Mouse (Mus musculus) kidney, adult 9 months (tissue): ENCODE results near the gene Plb1.

Source experiments
- DNase-seq: peaks from one replicate; pipeline ENCODE4 v3.0.0; 2022

The Plb1 gene

DNA sequence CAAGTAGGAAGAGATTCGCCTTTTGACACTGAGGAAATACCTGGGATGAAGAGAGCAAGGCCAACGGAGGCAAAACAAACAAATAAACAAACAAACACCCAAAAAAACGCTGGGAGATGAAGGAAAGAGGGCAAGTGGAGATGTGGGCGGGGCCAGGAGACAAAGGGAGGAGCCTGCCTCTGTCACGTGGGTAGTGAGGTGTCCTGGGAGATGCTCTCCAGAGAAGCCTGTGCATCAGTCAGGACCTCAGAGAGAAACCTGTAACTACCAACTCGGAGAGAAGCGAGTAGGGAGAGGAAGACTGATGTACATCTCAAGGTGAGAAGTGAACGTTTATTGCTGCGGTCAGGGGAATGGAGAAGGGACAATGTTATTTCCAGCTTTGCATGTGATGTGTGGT, at the start of gene Plb1:
TSS of gene Plb1 (plus strand) at position 235 of the 400 bp plus-strand sequence.
- no peak for DNase-seq

DNA sequence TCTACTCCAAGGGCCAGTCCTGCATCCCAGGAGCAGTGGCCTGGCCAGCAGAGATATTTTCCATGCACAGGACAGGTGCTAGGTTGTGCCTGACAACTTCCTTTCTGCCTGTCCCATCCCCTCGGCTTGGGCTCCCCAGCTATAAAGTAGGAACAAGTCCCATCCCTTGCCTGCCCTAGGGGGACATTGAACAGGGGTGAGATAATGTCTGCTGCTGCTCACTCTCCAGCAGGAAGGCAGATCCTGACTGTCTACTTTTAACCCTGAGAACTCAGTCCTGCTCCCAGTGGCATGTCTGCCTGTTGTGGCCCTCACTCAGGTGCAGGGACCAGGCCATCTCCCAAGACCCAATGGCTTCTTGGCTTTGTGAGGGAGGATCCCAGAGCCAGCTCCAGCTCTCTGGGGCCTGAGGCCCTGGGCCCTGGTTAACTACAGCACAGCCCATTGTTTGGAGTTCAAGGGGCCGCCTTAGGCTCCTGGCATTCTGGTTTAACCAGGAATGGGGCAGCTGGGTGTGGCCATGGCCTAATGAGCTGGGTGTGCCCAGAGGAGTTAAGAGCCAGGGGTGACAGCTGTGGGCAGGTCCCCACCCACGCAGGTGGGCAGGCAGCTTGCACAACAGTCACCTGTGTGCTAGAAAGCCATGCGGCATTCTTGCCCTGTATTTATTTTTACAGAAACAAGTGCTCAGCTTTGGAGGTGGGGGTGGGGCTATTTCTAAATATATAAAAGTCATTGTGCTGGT, 49.5 kb upstream of the Plb1 start:
- DNase-seq, result peak; percentile 13

DNA sequence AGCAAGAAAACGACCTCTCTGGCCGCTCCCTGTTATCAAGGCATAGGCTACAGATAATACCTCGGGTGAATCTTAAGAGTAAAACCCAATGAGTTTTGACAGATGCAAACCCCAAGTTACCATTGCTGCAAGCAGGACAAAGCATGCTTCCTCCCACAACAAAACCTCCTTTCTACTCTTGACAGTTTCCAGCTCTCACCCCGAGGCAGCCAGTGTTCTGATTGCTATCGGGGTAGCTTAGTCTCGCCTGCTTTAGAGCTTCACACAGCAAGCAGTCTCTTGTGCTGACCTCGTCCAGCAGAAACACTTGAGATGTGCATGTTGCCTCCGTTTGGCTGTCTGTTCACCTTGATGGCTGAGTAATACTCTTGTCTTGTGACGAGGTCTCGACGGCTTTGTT, 44.8 kb upstream of the Plb1 start:
- no peak for DNase-seq

DNA sequence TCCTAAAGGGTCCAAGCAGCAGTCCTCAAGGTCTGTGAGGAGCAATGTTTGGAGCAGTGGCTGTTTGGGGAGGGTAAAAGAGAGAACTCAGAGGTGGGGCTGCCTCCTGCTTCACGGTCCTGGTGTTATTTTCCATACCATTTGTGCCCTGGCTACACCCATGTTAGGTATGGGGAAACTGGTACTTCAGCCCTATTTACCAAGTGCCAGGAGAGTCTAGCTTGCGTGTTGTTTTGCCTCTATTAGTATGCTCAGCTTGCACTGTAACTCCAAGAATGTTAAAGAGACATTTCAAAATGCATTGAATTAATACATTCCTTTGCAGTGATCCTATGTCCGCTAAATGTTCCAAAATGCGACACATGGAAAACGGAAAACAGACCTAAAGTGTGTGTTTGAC, 41.2 kb upstream of the Plb1 start:
- no peak for DNase-seq

DNA sequence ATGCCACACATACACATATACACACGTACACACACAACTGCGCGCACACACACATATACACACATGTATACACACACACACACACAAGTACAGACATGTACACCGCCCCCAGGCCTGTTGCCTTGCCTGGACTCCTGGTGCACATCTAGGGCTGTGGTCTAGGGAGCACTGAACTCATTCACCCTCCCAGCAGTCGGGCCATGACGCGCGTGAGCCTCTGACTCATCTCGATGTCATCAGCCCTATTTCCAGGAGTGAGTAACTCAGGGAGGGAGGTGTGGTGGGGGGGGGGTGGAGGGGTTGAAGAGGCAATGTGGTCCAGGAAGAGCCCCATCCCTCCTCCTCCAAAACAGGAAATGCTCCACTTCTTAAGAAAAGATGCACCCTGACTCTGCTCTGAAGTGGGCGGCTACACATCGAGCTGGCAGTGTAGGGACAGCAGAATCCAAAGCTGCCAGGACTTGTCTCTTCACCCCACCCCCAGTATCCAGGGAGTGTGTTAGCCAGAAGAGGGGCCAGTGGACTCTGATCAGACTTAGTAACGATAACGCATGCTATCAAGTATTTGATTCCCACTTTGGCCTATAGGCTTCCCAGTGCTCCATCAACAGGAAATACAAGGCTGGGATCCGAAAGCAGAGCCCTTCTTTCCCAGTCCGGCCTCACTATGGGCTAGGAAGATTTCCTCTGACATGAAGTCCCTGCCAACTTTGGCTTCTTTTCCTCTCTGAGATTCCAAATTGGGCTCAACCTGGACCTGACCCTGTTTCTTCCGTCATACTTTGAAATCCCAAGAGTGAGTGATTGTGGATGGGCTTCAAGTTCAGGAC, 40.3 kb upstream of the Plb1 start:
- peak; percentile 9 for DNase-seq

DNA sequence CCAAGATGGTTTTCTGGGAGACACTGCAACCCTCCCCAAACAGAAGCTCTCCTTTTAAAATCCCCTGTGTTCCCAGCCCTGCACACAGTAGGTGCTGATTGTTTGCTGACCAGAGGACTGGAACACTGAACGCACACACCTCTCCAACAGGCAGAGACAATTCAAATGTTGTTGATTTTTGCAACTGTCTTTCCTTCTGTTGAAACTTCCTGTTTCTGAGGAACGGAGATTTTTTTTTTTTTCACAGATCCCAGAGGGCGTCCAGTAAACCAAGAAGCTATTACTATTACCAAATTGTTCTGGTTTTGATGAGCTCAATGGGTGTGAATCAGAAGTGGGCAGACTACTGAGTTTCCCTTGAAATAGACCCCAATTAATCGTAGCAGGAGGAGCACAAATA, 38.3 kb upstream of the Plb1 start:
- no peak for DNase-seq

DNA sequence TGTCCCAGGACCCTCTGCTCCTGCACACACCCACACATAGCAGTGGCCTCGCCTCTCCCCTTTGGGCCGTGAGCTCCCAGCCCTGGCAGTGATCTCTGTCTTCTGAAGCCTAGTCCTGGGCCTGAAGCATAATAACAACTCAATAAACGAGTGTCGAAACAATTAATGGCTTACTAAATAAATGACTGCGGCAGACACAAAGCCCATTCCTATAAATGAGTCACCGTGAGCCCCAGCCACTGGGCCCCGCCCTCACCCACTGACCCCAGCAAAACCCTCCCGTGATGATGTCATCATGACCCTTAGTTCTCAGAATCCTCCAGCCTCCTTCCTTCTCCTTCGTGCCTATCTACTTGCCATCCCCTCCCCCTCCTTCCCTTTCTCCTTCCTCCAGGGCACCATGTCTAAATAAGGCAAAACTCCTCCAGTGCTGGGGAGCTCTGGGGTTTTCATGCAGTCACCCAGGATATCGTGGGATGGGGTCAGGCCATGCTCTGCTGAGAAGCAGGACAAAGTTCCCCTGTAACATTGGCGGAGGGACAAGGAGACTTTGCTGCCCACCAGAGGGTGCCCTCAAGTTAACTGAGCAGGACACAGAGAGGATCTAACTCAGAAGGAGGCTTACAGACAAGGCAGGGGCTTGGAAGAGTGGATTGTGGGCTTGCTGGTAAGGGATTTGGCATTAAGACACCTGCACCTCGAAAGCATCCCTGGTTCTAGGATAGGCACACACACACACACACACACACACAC, 36.5 kb upstream of the Plb1 start:
- peak; percentile 47 for DNase-seq

DNA sequence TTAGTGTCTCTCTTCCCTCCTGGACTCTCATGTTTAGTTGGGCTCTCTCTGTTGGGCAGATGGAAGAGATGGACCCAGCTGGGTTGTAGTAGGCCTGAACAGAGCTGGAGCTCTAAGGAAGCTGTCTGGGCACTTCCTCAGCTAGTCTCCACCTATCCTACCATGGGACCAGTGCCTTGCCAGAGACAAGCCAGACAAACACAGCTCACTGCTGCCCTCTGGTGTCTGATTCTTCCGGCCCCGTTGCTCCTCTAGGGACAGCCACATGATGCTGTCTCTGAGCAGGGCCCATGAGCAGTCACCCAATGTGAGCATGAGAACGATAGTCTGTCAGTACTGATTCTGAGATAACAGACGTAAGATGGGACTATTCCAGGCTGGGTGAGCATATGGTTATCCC, 34.8 kb upstream of the Plb1 start:
- peak; percentile 96 for DNase-seq

DNA sequence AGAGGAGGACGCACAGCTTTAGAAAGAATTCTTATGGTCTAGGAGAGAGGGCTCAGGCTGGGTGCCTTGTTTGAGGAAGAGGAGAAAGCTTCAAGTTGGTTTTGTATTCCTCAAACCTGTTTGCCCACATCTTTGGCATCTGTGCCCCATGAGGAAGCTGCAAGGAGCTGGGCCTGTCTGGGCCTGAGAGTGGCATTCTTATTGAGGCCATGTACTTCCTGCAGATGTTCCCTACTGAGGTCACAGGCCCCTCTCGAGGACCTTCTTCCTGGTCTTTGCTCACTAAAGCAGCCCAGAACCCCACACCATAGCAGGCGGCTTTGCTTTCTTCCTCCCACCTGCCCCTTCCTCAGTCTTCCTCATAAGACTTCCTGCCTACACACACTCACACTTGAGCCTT, 33.4 kb upstream of the Plb1 start:
- DNase-seq, result no peak

DNA sequence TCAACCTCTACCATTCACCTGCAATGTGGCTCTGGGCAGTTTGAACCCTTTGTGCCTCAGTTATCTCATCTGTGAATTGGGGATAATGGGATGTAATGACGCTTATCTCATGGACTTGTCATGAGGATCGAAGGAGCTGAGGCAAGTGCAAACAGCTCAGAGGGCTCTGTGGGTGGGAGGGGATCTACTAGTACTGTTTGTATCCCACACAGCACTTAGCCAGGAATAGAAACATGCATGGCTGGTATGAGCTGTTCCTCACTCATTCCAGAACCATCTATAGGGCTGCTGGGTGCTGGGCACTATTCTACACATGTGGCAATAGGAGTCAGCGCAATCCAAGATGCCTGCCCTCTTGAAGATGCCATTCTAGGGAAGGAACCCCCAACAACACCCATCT, 32.9 kb upstream of the Plb1 start:
- no peak for DNase-seq

DNA sequence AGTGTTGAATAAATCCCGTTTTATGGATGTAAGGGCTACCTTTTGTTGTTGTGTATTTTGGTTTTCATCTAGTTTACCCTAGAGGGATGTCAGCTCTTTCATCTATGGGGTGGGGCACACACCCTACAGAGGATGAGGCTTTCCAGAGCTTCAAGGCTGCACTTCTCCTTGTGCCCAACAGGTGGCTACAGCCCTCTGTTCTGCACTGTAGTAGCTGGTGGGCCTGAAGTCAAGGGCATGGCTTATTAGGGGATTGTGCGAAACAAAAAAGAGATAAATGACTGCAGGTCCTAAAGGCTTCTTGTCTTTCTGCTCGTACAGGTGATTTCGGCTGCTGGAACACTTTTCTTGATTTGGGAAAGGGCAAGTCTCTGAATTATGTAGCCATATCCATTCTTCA, 27.9 kb upstream of the Plb1 start:
- no peak for DNase-seq

DNA sequence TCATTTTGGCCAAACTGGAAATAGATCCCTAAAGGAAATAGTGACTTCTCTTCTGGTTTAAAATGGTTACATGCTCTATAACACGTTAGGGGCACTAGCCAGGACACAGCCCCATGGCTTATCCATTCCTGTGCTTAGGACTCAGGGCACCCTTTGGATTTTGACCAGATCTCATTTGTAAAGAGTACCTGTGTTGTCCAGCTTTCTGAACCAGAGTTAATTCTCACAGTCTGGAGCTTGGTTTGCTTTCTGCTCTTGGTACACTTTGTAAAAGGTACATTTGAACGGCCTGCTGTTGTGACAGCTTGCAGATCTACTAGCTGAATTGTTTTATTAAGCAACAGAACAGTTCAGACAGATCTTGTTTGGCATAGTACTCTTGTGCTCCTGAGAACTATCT, 25.8 kb upstream of the Plb1 start:
- DNase-seq, result peak; percentile 43

DNA sequence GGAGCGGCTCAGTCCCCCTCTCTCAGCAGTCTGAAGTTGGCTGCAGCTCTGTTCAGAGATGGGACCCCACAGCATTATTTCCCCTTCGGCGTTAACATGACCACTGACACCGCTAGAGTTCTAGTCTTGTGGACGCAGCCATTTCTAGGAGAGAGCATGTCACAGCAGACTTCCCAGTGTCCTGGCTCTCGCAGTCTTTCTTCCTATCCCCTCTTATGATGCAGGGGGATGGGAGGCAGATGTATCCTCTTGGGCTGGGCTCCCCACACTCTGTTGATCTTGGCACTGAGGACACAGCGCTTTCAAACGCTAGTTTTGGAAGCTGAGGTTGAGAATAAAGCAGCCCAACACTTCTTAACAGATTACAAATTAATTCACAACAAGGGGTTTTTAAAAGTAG, 24.0 kb upstream of the Plb1 start:
- no peak for DNase-seq

DNA sequence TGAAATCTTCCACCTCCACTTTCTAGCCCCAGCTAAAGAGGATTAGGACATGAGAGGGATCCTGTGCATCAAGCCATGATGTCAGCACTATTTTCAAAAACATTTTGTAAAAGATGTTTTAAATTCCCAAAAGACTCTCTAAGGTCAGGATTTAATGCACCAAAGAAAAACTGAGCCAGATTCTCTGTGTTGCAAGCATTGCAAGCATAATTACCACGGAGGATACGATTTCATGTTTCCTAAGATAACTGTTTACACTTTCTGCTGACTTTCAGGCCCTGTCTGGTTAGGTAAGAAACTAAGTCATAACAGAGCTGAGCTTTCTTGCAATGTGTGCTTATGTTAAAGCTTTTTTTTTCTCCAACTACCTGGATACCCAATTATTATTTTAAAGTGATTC, 21.5 kb upstream of the Plb1 start:
- DNase-seq, result no peak

DNA sequence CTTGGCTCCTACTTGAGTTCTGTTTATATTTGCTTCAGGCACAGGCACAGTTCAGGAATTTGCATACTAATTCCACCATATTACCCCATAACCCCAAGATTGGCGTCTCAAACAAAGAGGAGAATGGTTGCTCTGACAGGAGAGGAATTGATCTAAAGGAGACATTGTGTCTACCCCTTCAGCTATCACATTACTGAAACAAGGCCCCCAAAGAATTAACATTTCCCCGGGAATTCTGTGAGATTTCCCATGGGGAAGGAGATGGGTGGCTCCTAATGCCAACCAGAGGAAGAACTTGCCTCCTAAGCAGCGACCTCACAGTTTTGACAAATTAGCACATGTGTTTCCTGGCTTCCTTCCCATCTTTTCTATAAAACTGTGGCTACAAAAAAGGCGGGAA, 18.8 kb upstream of the Plb1 start:
- no peak for DNase-seq

DNA sequence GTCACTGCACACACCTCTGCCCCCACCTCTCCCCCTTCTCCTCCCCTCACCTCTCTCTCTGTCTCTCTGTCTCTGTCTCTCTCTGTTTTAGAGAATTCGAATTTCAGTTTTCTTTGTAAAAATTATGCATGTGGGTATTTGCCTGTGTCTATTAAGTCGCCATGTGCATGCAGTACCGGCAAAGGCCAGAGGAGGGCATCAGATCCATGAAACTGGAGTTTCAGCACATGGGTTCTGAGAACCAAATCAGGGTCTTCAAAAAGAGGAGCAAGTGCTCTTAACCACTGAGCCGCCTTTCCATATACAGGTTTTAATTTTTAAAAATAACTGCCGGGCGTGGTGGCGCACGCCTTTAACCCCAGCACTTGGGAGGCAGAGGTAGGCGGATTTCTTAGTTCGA, 17.0 kb upstream of the Plb1 start:
- peak; percentile 55 for DNase-seq

DNA sequence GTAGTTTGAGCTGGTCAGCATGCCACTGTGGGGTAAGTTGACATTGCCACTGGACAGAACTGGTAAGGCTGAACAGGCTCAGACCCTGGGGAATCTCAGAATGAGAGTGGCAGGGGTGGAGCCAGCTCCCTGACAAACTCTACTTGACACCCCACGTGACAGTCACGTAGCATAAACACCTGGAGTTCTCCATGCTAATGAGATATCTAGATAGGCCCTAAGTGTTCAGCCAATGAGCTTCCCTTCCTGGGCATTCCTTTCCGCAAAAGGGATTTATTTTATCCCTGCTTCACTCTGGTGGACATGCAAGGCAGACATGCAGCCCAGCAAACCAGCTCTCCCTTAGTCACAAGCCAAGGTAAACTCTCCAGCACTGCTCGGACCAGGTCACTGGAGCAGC, 16.0 kb upstream of the Plb1 start:
- DNase-seq, result peak; percentile 6

DNA sequence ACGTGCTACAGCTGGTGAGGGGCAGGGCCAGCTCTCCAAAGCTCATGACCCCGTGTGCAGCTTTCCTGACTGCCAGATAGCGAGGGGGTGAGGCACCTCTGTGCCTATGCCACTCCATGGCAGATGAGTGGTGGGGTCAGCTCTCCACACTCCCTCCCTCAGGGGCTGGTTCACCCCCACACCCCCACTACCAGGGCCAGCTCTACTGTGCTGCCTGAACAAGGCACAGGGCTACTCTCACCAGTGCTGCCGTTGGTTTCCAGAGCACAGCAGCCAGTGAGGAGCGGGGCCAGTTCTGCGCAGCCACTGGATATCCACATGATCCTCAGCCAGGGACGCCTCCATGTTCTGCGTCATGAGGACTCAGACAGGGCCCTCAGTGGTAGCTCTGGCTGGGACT, 15.0 kb upstream of the Plb1 start:
- DNase-seq, result no peak

DNA sequence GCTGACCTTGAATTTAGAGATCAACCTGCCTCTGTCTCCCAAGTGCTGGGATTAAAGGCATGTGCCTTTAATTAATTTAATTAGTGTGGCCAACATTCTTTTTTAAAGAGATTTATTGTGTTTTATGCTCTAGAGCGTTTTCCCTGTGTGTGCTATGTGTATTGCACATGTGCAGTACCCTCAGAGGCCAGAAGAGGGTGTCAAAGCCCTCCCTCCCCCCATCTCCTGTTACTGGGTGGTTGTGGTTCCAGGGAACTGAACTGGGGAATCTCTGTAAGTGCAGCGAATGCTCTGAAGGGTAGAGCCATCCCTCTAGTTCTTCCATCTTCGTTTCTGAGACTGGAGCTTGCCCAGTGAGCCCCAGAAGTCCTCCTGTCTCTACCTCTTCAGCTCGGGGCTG, 2.1 kb upstream of the Plb1 start:
- DNase-seq, result peak; percentile 13

DNA sequence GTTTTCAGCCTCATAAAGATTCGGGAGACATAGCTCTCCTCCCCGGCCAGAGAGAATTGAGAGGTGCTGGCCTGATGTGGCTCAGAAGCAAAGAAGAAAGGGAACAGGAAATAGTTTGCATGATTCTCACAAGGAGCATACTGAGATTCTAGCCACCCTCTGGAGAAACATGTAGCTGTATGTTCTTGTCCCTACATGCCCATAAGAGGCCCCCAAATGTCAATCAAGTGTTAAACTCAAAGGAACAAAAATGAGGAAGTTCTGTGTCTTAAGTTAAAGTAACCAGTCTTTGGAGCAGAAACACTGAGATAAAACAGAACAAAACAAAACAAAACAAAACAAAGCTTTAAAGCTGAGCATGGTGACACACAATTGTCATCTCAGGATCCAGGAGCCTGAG, 6.8 kb downstream of the Plb1 start:
- DNase-seq, result no peak

DNA sequence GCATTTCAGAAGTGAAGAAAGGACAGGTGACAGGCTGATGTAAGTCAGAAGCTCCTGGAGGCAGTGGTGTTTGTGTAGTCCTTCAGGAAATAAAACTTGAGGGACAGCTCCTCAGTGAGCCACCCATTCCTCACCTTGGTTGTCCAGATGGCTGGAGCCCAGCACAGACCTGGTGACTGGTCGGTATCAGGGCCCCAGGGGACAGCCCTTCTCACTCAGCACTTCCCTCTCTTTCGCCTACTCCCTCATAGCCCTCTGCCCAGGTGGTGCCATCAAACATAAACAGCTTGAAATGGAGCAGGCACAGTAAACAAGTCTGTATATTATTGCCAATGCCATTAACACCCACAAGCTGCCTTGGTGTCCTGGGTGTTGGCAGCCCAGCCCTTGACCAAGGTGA, 8.2 kb downstream of the Plb1 start:
- DNase-seq, result no peak

DNA sequence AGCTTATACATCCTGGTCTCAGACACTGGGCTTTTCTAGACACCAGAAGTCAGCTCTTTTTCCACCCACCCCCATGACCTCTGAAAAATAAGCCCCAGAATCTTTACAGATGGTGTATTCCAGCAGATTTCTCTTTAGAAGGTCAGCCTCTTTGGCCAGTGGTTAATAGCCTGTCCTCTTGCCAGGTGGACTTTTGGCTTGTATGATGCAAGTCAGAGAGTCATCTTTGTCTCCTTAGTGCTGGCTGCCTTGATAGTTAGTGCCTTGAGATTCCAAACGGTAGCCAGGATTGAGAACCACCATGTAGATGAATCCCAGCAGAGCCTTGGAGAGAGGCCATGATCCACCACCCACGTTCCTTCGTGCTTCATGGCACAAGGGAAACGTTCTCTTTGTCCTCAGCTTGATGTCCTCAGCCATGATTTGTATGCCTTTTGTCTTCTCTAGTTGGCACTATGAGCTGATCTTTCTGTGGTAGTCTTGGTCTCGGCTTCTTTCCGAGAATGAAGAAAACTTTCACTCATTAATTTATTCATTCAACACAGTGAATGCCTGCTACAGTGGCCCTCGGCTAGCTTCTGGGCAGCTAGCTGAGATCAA, 10.9 kb downstream of the Plb1 start:
- peak; percentile 69 for DNase-seq

DNA sequence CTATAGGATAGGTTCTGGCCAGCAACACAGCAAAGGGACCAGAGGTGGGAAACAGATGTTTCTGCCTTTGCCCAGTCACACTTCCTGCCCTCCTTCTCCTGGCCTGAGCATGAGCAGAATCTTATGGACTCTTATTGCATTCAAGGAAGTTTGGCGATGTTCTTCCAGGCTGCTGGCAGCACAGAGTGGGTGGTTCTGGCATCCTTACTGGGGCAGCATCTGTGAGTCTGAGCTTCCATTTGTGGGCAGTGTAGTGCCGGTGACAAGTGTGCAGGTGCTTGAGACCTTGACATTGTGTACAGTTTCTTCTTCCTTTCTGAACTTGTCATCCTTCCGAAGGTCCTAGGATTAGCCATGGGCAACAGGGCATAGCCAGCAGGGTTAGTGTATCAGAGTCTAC, 12.9 kb downstream of the Plb1 start:
- no peak for DNase-seq
